ENCODE assay signal across 9 mouse cellular contexts in the genomic region with DNA sequence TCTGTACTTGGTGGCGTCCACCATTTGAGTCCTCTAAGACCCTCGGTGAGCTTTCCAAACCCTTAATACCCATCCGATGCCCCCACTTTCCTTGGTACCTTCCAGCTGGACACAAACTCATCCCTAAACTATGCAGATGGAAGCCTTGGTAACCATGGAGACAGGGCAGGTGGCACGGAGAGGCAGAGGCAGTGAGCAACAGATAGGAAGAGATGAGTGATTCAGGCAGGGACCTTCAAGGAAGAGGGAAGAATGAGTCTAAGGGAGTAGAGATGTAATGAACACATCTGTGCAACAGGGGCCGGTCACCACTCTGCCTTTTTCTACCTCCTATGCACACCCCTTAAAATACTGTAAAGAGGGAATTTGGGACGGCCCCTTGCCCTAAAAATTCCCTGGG. TPM values are rescaled to one million over a fixed set of nuclear protein-coding genes. Genes with fewer than 3 reads are reported as not detected.
DNase-seq lines count a peak whose midpoint lies in the region; ATAC-seq and TF ChIP-seq lines count a peak whose summit lies in the region.
"Had no signal": no experiment of that assay in that cellular context is flagged by ENCODE, and none has a peak within 500 bp of the region (broad histone marks: within the 10 kb centered on the region; RNA-seq: fewer than 3 reads in every experiment).

No protein-coding gene starts in this region.

- peaks cover 12% of the 10 kb centered on the region; the same call in 1 of the 2 replicates for H3K4me1 ChIP-seq in intestine, postnatal 0 days (replicated peaks; ENCODE audit: control insufficient read depth, insufficient read depth, low read length)

- ATAC-seq in intestine, postnatal 0 days = no peak

- H3K4me3 ChIP-seq in intestine, postnatal 0 days (ENCODE audit: low read depth, low read length) = no peak overlapping the region

- DNase-seq in cerebellum, adult 11-12 months = peak; percentile 71
- no peak for DNase-seq in cerebellum, postnatal 4 days (ENCODE audit: low spot score in 2 of 2)
- peak; percentile 72 for DNase-seq in right cerebral cortex, adult 18-20 months
- DNase-seq in right cerebral cortex, postnatal 4 days = no peak
- DNase-seq in thymus, postnatal 4 days = no peak
- DNase-seq in adrenal gland, adult 18-20 months (ENCODE audit: low spot score in 2 of 2) = no peak
- no peak for DNase-seq in ovary, postnatal 14 days (ENCODE audit: low spot score)

- H3K9ac ChIP-seq in intestine, postnatal 0 days (ENCODE audit: low read depth, low read length) = no peak overlapping the region

- peaks cover 42% of the 10 kb centered on the region for H3K27me3 ChIP-seq in intestine, postnatal 0 days (replicated peaks; ENCODE audit: control insufficient read depth, insufficient read depth, low read length)

- no peaks in the 10 kb centered on the region for H3K9me3 ChIP-seq in intestine, postnatal 0 days (ENCODE audit: control insufficient read depth)

- no peak overlapping the region for H3K27ac ChIP-seq in intestine, postnatal 0 days (ENCODE audit: low read depth, low read length)

- peak overlapping the region; percentile 71; the same call in 1 of the 2 replicates for H3K4me2 ChIP-seq in intestine, postnatal 0 days (replicated peaks; ENCODE audit: low read depth)

- no peak for TF ChIP-seq CTCF in intestine, postnatal 0 days (IDR thresholded peaks at IDR 0.05; ENCODE audit: low read depth)

- 27% methylated on average over 6 of the region's 6 CpGs for WGBS in intestine, postnatal 0 days

- no peaks in the 10 kb centered on the region for H3K36me3 ChIP-seq in intestine, postnatal 0 days (ENCODE audit: control insufficient read depth, insufficient read depth)

RNA-seq across cellular contexts. Expression of a gene that starts 0.8 kb away (rescaled TPM):
- 0.92 and 1.3 TPM in 2 replicates for polyA plus RNA-seq in intestine, postnatal 0 days (2015; fragmentation: Nextera tagmentation; extraction: Ambion mirVana)
- under 1 TPM; 0.76 to 0.77 TPM for total RNA-seq in adrenal gland, adult 18-20 months (2021)
- total RNA-seq: common myeloid progenitor, adult 5-6 weeks had no signal

RNA-seq across cellular contexts. Expression of a gene that starts 1.7 kb away (rescaled TPM):
- polyA plus RNA-seq in intestine, postnatal 0 days (2015; fragmentation: Nextera tagmentation; extraction: Ambion mirVana) = 16.4 and 18.7 TPM in 2 replicates
- 10 to 100 TPM; 35.5 to 38.8 TPM for total RNA-seq in adrenal gland, adult 18-20 months (2021)

RNA-seq across cellular contexts. Expression of a gene that starts 5.3 kb away (rescaled TPM):
- polyA plus RNA-seq in intestine, postnatal 0 days (2015; fragmentation: Nextera tagmentation; extraction: Ambion mirVana) = 2.2 and 2.4 TPM in 2 replicates
- 10 to 100 TPM; 24.4 to 39.1 TPM for total RNA-seq in adrenal gland, adult 18-20 months (2021)

RNA-seq across cellular contexts. Expression of a gene that starts 18.9 kb away (rescaled TPM):
- polyA plus RNA-seq in intestine, postnatal 0 days (2015; fragmentation: Nextera tagmentation; extraction: Ambion mirVana) = 0.31 and 0.41 TPM in 2 replicates
- not detected for total RNA-seq in adrenal gland, adult 18-20 months (2021)
- total RNA-seq: common myeloid progenitor, adult 5-6 weeks had no signal

RNA-seq across cellular contexts. Expression of a gene that starts 34.1 kb away (rescaled TPM):
- 72.7 and 73.8 TPM in 2 replicates for polyA plus RNA-seq in intestine, postnatal 0 days (2015; fragmentation: Nextera tagmentation; extraction: Ambion mirVana)
- total RNA-seq in adrenal gland, adult 18-20 months (2021) = 10 to 100 TPM; 89.7 to 89.8 TPM

Comparison
In these comparisons a context has a peak if more than half of its experiments do, and no peak if none do; other contexts are left out.
1. DNase-seq: peak in cerebellum, adult 11-12 months (single experiment) and right cerebral cortex, adult 18-20 months (single experiment); none in cerebellum, postnatal 4 days (0 of 2), right cerebral cortex, postnatal 4 days (single experiment), thymus, postnatal 4 days (single experiment), adrenal gland, adult 18-20 months (0 of 2) and ovary, postnatal 14 days (single experiment).